Mouse (Mus musculus) thymus, postnatal 14 days (tissue): ENCODE measurements around the gene Gsta3.

Experiments
- DNase-seq: peaks from one replicate; pipeline ENCODE4 v3.0.0; 2021

The Gsta3 gene

GRCm38 (mm10) chr1:21304174-21304573 is 63.8 kb downstream of the Gsta3 start:
- DNase-seq = no peak

GRCm38 (mm10) chr1:21304646-21305045 is 64.3 kb downstream of the Gsta3 start:
- DNase-seq = no peak

GRCm38 (mm10) chr1:21305443-21305842 is 65.1 kb downstream of the Gsta3 start:
- DNase-seq = no peak

- no peak for DNase-seq
Measured at GRCm38 (mm10) chr1:21314336-21314735, 73.9 kb downstream of the Gsta3 start.
